Mouse (Mus musculus) right cerebral cortex, adult 2 months (tissue): Measurements from ENCODE around the gene Vapb.

Experiments
- DNase-seq, 2 experiments: peaks; one replicate each; pipeline ENCODE4 v3.0.0; 2021 to 2022; ENCODE audit warnings: low spot score in 2 of 2

Vapb gene

DNA sequence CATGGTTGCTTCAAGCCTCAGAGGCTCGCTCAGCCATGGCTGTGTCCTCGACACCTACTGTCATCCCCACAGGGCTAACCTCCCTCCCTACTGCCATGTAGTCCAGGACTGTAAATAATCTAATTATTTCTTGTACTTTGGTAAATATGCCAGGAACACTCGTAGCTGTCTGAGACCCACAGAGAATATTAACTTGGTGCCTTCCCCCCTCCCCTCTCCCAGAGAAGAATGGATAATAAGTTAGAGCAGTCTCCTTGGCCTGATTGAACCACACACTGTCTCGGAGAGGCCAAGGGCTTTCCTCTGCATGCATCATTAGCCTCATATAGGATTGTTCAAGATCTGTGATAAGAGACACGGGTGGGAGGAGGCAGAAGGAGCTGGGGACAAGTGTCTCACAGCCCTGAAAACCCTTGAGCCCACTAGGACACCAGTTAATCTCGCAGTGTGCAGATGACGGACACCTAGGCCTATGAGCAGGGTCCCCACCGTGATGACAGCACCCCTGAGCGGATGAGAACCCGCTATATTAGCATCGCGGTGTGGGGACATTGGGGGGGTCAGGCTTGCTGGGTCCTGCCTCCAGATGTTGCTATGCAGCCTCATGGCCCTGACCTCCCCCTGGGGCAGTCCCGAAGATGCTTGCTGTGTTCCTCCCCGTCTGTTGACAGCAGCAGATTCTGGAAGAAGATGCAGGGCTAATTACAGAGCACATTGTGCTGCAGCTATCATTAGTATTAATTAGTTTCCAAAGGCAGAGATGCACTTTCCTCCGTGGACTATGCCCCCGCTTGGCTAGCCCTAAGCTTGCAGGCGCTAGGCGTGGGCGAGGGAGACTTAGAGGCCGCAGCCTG lies 54.8 kb downstream of the Vapb start:
- no peak for DNase-seq

DNA sequence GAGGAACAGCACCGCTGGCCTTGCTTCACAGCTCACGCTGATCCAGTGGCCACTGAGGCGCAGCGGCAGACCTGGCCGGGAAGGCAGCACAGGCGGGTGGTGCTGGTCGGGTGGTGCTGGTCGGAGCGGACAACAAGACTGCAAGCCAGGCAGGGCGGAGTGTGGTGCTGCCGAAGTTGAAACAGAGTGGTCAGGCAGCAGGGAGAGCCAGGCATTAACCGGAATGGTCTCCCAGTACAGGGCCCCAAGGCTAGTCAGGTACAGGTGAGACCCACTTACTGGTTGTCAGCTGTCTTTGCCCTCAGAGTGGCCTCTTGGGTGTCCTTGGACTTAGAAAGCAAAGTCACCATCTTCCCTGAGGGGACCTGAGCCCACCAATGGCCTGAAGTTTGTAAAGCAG lies 56.7 kb downstream of the Vapb start:
- DNase-seq, result no peak

DNA sequence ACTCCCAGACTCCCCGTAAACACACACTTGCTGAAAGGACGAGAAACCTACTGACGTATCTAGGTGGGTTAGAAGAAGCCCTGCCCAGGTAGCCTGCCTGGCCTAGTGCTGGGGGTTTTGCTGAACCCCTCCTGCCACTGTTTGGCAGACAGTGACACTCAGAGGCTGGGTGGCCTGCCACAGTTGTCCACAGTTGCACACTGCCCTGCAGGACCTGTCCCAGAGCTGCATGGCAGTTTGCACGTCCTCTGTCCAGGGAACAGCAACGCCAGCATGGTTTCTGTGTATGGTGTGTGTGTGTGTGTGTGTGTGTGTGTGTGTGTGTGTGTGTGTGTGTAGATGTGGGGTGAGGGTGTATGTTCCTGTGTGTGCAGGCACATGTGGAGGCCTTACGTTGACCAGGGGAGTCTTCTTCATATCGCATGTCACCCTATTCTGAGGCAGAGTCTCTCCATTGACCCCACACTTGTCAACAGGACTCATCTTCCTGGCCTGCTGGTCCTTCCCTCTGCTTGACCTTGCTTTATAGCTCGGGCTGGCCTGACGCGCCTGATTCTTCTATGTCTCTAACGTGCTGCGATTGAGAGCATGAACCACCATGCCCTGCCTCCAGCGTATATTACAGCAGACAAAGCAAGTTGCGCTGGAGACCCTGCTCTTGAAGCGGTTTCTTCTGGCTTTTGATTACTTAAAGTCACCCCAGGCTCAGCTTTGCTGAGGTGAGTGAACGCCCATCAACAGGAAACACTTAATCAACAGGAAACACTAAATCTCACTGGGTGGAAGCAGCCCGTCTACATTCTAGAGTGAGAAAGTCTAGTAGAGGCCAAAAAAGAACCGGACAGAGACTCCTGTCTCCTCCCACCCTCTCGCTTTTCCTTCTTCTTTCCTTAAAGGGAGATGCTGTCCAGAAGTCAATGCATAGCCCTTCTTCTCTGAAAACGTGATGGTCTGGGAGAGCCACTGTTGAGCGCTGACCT lies 57.5 kb downstream of the Vapb start:
- DNase-seq, result no peak

DNA sequence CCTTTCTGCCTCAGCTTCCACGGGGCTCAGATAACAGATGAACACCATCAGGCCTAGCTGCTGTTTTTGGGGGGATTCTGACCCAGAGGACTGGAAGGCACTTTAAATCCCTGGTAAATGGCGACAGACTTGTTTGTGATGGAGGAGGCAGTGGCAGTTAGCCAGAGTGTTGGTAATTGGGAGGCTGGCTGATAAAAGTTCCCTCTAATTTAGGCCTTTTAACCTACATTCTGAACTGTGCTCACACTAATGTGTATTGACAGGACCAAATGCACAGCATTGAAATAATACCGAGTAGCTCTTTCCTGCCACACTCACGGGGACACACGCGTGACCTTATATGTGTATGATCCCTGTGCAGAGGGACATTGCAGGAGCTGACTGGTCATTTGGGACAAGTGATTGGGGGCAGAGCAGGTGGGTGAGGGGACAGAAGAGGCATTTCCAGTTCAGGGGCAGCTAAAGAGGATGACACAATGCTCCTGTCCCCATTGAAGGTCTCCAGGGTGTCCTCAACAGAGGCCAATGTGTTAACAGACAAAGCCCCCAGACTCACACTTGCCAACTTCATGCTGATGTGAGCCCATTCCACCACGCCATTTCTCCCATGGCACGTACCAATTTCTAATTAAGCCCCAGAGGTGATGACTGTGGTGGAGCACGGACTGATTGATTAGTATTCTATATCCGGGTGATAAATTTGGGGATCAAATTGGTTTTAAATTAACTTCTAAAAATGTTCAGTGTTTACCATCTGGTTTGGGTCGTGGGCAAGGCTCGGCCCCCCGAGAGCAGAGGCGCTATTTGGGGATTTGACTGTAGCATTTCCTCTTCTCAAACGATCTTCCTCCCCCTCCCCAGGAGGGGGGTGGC lies 58.7 kb downstream of the Vapb start:
- DNase-seq, result no peak

DNA sequence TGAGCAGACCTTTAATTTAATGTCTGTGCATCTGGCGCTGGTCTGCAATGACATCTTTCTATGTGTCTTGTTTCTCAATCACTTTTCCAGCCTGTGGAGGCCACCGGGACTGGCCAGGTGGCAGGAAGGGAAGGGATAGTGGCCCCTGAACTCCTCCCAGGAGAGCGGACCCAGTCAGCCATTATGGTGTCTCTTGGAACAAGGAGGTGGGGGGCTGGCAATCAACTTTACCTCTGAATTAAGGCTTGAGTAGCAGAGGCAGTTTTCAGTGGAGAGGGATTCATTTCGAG lies 59.3 kb downstream of the Vapb start:
- no peak for DNase-seq

DNA sequence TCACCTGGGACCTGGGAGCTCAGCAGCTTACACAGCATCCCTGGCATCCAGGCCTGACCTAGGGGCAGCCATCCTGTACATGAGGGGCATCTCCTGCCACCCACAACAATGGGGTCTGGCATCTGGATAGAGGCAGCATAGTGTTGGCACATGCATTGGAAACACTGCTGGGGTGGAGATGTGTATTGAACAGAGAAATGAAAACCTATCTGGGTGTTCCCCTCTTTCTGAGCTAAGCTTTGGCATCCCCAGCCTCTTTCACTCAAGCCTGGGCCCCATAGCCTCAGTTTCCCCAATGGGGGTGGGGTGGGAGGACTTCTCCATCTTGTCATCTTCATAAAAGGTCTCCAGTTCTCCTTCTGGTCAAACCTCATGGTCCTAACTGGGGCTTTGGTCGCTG lies 62.2 kb downstream of the Vapb start:
- DNase-seq, result no peak

DNA sequence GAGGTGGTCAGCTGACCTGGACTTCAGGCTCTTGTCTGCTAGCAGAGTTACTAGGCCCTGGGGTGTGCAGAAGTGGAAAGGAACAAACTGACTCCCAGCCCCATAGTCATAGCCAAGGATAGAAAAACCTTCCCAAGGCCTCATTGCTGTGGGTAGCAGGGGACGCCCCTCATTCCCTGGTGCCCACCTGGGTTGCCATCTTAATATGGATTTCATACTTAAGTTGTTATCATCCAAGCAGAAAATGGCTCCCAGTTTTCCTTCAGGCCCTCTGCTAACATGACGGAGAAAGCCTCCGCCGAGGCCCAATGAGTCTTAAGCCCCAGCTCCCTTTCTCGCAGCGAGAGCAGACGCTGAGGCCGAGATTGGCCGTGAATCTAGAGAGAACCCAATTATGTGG lies 63.3 kb downstream of the Vapb start:
- no peak for DNase-seq

DNA sequence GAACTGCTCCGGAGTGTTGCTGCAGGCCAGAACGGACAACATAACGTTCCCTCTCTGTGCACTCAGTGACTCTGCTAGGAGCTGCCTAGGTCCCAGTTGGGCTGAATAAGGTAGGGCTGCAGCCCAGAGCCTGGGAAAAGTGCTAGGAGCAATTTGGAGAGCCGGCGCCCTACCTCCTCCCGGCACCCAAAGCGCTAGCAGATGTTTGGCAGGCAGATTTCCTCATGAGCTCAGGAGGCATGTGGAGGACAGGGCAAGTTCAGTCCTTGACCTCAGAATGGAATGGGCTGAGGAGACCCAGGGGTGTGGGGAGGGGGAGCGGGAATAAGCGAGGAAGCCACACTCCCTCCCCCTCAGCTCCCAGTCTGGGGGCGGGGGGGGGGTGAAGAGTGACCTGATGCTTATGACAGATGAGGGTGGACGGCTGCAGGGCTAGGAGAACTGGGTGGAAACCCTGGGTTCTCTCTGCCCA lies 64.1 kb downstream of the Vapb start:
- DNase-seq, result no peak

DNA sequence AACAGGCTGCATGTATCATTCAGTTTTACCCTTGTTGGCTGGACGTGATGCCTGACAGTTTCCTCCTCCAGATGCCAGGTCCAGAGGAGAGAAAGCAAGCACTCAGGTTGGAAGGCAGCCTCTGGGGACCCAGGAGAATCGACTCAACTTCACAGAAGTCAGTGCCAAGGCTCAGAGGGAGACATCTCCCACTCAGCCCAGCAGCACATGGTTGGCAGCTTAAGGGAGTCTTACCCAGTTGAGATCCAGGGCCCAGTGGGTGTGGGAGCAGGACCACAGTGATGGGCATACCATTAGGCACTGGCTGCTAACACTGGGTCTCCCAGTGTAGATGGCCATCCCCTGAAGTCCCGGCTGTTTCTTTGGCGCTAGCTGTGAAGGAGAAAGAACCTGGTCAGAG lies 64.9 kb downstream of the Vapb start:
- DNase-seq, result no peak

DNA sequence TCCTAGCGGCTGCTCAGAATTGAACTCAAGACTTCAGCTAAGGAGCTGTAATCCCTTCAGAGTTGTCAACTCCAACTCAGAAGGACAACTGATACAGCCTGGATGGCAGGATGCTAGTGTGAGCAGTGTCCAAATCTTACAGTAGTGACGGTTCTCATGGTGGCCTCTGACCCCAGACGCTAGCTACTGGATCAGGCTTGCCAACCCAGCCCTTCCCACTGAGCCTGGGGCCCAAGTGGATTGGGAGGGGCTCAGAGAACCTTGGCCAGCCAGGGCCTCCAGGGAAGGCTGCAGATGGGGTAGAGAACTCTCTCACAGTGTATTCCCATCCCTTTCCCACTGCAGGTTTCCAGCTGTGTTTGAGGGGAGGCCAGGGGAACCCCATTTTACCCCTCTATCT lies 65.6 kb downstream of the Vapb start:
- no peak for DNase-seq

DNA sequence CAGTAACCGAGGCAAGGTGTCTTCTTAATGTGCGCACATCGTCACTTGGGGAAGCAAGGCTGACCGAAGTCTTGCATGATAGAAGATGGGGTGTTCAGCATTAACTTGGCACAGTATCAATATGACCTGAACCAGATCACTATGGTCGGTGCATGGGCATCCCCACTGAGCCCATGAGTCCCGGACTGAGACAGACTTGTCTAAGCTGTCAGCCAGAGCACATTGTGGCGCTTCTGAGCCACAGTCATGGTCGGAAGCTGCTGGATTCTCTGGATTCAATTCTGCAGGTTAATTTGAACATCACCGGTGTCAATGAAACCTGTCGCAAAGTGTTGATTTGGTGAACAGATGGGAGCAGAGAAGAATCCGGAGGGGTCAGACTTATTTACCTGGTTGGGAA lies 66.5 kb downstream of the Vapb start:
- DNase-seq, result no peak

DNA sequence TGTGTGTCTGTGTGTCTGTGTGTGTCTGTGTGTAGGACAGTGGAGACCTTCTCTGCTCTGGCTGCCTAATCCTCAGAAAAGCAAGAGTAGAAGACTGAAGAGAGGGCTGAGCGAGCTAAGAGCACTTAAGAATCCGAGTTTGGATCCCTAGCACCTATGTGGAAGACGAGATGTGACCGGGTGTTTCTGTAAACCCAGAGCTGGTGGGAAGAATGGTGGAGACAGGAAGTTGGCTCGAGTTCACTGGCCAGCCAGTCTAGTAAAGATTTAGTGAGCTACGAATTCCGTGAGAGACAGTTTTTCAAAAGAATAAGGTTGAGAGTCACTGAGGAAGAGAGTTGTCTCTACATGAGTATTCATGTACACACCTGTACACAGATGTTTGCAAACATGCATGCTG lies 69.3 kb downstream of the Vapb start:
- no peak for DNase-seq

DNA sequence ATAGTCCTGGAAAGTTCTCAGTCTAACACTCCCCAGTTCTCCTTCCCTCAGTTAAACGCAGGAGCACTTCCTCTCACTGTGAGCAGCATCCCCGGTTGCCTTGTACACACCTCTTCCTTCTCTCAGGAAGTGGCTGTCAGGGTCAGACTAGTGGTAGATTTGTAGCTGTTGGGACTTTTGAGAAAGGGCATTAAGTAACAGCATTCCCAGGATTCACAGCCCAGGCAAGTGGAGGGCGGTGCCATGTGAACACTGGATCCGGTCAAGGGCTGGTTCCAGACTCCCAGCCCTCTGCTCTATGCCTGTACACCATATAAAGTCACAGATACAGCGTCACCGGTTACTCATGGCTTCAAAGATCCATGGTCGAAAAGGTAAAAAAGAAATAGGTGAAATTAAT lies 71.6 kb downstream of the Vapb start:
- no peak for DNase-seq

DNA sequence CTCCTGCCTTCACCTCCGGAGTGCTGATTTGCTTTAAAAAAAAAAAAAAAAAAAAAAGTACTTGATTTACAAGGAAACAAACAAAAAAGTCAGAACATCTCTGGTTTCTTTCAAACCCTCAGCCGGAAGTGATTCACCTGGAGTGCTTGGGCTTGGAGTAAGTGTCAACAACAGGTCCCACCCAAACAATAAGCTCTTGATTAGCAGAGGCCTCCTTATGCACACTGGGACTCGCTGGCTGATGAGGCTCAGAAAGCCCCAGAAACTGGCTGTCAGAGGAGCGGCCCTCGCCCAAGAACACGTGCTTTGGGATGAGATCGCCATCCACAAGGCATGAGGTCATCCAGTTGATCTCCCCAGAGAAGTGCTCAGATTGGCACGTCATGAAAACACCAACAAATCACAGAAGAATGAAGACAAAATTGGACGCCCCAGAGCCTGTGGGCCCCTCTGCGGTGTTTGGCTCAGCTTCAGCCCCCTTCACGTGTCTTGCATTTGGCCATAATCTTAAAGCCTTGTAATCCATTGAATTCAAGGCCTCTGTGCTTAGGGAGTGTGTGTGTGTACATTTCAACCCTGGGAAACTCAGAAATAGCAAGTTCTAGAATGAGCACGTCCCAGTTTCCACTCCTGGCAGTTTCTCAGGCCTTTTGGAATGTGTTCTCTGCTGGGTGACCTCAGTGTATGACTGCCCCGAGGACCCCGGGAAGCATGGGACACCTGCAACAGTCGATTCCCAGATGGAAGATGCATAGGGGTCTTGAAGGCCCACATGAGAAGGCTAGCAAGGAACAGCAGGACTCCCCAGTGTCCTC lies 72.9 kb downstream of the Vapb start:
- DNase-seq, result no peak

DNA sequence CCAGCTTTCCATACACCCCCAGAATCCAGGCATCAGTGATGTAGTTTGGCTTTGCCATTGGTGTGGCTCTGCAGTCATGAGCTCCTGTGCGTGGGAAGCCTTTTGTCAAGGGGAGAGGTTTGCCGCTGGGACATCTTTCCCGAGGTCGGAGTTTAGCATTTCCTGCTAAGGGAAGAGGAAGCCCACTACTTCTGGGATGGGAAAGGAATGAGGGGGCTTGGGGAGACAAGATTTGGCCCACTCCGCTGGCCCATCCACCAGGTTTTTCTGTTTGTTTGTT lies 73.5 kb downstream of the Vapb start:
- DNase-seq, result no peak

DNA sequence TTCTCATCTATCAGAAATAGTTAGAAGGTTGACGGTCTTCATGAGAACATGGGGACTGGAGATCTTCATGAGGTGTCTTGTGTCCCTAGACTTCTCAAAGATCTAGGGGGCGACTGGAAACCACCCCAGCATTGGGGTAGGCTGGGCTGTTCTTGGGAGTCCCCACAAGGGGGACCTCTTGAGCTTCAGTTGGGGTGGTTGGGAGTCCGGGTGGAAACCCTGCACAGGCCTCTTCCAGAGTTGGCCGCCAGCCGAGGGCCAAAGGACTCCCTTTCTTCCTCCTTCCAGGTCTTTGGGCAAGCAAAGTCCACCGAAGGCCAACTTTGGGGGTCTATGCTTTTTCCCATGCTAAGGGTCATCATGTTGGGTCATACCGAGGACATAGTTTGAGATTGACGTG lies 74.5 kb downstream of the Vapb start:
- DNase-seq, result no peak

DNA sequence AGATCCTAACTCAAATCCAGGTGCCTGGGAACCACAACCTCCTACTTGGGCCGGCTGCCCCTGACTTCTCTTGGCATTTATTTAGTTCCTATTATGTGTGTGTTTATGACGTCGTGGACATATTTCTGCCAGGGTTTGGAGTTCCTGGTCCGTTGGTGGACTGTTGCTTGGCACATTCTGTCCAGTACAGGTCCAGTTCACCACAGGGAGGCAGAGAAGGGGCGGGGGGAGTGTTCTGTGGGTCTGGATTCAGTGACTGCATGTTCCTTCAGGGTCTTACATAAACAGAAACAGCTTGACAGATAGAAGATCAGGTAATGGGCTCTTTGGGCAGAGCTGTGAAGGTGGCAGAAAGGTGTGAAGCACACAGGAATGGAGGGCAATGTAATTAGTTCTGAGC lies 75.8 kb downstream of the Vapb start:
- DNase-seq, result no peak

DNA sequence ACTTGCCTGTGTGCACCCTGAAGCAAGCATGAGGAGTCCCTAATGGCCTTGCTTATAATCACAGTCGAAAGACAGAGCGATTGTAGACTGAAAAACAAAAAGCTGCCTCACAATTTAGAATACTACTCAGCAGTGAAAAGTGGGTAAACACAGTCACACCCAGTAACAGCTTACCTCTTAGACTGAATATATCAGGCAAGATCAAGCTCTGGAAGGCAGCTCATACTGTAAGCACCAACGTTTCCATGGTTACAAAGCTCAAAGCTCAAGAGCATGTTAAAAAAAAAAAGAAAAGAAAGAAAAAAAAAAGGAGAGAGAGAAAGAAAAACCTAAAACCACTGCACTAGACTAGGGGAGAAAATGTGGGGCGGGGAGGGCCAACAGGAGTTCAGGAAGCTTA lies 89.0 kb downstream of the Vapb start:
- no peak for DNase-seq

DNA sequence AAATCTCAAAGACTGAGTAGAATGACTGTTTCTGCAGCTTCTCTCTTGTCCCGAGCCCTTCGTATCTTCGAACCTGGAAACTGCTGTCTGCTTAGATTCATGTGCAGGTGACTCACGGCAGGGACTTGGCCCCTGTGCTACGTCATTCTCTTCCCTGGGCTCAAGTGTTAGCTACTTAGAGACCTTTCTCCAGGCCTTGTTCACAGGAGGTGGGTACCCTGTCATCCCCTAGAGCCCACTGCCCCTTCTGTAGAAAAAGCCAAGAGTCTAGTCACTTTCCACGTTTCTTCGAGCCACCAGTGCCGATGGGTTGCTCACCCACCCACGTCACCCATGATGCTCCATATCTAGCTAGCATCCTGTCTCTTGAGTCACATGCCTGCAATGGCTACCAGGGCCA lies 89.9 kb downstream of the Vapb start:
- no peak for DNase-seq

DNA sequence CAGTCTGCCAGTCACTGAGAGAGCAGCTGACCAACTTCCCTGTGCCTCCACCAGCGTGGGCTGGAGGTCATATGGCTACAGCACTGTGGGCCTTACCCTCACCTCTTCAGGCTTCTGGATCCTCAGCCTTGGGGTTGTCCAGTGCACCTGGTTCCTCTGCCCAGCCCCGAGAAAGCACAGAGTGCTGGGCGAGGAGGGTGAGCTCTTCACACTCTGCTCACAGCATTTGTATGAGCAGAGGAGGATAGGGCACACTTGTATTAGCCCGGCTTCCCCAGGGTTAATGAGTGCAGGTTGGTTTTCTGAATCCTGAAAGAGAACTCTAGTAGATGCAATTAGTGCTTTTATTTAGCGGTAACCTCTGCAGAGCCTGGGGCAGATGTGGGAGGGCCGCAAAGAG lies 90.8 kb downstream of the Vapb start:
- no peak for DNase-seq

DNA sequence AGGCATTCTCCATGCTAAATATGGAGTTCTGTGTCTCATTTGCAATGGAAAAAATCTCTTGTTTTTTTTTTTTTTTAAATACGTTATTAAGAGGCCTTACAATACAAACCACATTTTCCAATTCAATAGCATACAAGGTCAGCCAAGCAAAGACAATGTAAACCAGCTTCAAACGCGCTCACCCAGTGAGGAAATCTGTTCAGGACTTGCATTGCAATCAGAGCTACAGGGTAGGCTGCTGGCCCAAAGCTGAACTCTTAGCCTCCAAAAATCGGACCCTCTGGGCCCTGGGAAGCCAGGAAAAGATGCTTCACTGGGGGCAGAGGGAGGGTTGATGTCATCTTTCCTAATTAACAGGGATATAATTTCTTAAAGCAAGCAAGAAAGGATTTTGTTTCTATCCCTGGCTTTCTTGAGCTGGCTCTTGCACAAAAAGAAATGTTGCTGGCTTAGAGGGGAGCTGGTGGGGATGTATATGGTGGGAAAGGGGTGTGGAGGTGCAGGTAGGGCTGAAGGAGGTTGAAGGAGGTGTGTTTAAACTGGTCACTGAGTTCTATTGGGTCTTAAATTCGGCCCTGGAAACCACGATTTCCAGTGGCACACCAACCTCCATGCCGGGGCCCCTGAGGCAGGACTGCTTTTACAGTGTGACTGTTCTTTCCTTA lies 95.6 kb downstream of the Vapb start:
- no peak for DNase-seq
